Mouse (Mus musculus): ENCODE results near the gene Dock9.

DNA sequence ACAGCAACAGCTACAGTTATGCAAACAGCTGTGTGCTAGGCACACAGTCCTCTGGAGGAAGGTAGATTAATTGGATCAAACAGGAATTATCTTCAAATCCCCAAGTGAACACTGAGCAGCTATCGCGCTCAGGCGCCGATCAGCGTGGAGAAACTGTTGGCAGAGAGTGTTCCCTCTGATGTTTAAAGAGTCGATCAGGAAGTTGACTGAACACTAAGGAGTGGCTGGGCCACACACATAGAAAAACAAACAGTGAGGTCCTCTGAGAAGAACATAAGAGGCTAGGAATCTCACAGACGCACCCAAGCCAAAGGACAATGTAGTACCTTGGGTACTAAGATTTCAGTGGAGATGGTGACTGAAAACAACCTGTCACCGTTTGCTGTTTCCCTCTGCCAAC, 136.7 kb downstream of the Dock9 start:
- no peak for TF ChIP-seq CTCF (IDR thresholded peaks at IDR 0.05; ENCODE audit: insufficient read depth, low read depth, low read length)
- no peak for TF ChIP-seq POLR2A (IDR thresholded peaks at IDR 0.05; ENCODE audit: insufficient read depth, low read depth, low read length)

Measured in olfactory bulb, adult 2 months (tissue).